Mouse (Mus musculus): Measurements from ENCODE around the gene Kdm1b. TPM values are rescaled to one million over a fixed set of nuclear protein-coding genes. Genes with fewer than 3 reads are reported as not detected.

Gene Kdm1b
- polyA plus RNA-seq, 1 experiment from 2014 or later = 9.9 TPM

DNA sequence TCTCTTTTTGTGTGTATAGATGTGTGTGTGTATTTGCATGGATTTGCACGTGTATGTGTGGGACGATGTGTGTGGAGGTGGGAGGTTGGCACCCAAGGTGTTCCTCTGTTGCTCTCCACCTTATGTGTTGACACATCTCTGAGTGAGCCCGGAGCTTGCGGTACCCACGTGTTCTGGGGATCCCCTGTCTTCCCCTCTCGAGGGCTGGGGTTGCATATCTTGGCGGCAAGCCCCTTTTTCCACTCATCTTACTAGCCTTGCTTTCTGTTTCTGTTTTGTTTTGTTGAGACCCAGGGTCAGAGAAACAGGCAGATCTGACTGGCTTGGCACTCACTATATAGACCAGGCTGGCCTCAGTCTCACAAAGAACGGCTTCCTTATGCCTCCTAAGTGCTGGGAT is 89.8 kb downstream of the Kdm1b start:
- Histone ChIP-seq H3K36me3 (ENCODE audit: control insufficient read depth, insufficient read depth) (0 out of 2 replicates have a peak, but pooled peaks cover 2% of the 10 kb centered on the region), H3K9ac (ENCODE audit: low read length) (no peak overlapping the region), H3K4me1 (ENCODE audit: control insufficient read depth, insufficient read depth, low read length) (peaks cover 8% of the 10 kb centered on the region), H3K4me2 (ENCODE audit: low read depth, low read length) (no peak overlapping the region), H3K27me3 (ENCODE audit: control insufficient read depth, insufficient read depth, low read length) (no peaks in the 10 kb centered on the region), H3K9me3 (replicated peaks; ENCODE audit: control insufficient read depth, low read length) (no peaks in the 10 kb centered on the region), H3K4me3 (ENCODE audit: low read length) (no peak overlapping the region), H3K27ac (ENCODE audit: low read length) (no peak overlapping the region)
- ATAC-seq (replicated peaks; ENCODE audit: extremely low read depth, insufficient read depth, low FRiP score) = no peak
- WGBS = 80% methylated on average over 8 of the region's 8 CpGs

DNA sequence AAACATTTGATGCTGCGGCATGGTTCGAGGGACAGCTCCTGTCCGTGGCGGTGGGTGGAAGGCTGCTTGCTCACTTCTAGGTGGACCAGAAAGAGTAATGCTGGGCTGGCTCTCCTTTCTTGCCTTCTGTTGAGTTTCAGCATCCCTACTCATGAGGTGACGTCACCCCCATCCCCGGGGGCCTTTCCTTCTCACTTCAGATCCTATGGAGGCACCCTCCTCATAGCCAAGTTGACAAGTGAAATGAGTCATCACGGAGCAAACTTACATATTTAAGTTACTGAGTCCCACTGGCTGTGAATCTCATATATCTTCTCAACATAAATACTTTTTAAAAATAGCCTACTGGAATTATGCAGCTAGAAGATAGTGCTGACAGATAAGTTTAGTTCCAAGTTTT is 91.5 kb downstream of the Kdm1b start:
- peaks cover under 1% of the 10 kb centered on the region for H3K4me1 ChIP-seq (ENCODE audit: control insufficient read depth, insufficient read depth, low read length)
- no peak overlapping the region for H3K27ac ChIP-seq (ENCODE audit: low read length)
- no peak overlapping the region for H3K9ac ChIP-seq (ENCODE audit: low read length)
- no peaks in the 10 kb centered on the region for H3K27me3 ChIP-seq (ENCODE audit: control insufficient read depth, insufficient read depth, low read length)
- no peak overlapping the region for H3K4me2 ChIP-seq (ENCODE audit: low read depth, low read length)
- peaks cover 6% of the 10 kb centered on the region; the same call in 1 of the 2 replicates for H3K36me3 ChIP-seq (ENCODE audit: control insufficient read depth, insufficient read depth)
- H3K4me3 ChIP-seq (ENCODE audit: low read length) = no peak overlapping the region
- ATAC-seq (replicated peaks; ENCODE audit: extremely low read depth, insufficient read depth, low FRiP score) = no peak
- 89% methylated on average over 7 of the region's 7 CpGs for WGBS
- H3K9me3 ChIP-seq (replicated peaks; ENCODE audit: control insufficient read depth, low read length) = peaks cover 6% of the 10 kb centered on the region

Other genes with a start within 250 kb of the Kdm1b start
- gene Kif13a, start 113.6 kb upstream of the Kdm1b start, polyA plus RNA-seq (2015; fragmentation: Nextera tagmentation; extraction: Ambion mirVana) = 17.8 and 30.0 TPM in 2 replicates
- 4.4 and 4.7 TPM in 2 replicates for gene Nhlrc1, start 28.6 kb upstream of the Kdm1b start, polyA plus RNA-seq (2015; fragmentation: Nextera tagmentation; extraction: Ambion mirVana)
- gene Tpmt, start 1.2 kb downstream of the Kdm1b start, polyA plus RNA-seq (2015; fragmentation: Nextera tagmentation; extraction: Ambion mirVana) = 10.1 and 12.9 TPM in 2 replicates
- gene Dek, start 62.7 kb downstream of the Kdm1b start, polyA plus RNA-seq (2015; fragmentation: Nextera tagmentation; extraction: Ambion mirVana) = 129 and 131 TPM in 2 replicates
- gene Rnf144b, start 79.2 kb downstream of the Kdm1b start, polyA plus RNA-seq (2015; fragmentation: Nextera tagmentation; extraction: Ambion mirVana) = 1.5 and 1.6 TPM in 2 replicates